Mouse (Mus musculus) effector memory CD4-positive, alpha-beta T cell, adult 5 months (primary cell): ENCODE data around the gene Cop1. TPM values are rescaled to one million over a fixed set of nuclear protein-coding genes. Genes with fewer than 3 reads are reported as not detected.

ENCODE experiments used
- polyA plus RNA-seq: library from polyadenylated mRNA; unstranded; fragments of 100-300 nt; shearing (Covaris generic); gene quantifications from one replicate; pipeline ENCODE4 v1.2.1, GENCODE M21; 2017

Gene Cop1
- 97.1 TPM for polyA plus RNA-seq

DNA sequence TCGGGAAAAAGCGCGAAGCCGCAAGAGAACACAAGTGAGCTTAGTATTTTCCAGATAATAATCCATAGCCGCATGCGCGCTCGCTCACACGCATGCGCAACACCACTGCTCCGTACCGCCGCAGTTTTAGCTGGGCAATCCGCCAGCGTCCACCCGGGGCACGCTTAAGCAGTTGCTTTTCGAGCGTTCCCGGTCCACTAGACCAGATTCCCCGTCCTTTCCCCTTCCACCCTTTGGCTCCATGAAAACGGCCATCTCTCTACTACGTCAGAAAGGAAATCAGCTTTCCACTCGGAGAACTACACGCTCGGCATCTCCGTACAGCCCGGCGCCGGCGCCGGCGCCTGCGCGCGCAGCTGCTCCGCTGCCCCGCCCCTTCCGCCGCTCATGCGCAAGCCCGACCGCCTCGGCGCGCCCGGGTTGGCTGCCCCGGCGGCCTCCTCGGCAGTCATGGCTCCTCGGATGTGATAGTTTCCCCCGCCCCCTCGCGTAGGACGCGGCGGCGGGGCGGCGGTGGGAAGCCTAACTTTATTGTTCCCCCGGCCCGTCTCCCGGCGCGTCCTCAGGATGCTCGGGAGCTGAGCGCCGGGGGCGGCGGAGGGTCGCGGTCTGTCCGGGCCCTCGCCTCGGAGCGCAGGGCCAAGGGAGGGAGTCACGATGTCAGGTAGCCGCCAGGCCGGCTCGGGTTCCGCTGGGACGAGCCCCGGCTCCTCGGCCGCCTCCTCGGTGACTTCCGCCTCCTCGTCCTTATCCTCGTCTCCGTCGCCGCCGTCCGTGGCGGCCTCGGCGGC, at the start of gene Cop1:
TSS of gene Cop1 (plus strand) at position 540 of the 791 bp plus-strand sequence.

